Mouse (Mus musculus) brain, embryonic 18.5 days (tissue): ENCODE data around the gene Parl.

Experiments
- DNase-seq: peaks from one replicate; pipeline ENCODE4 v3.0.0-alpha.2; 2012; ENCODE audit warnings: low read depth, low spot score

Parl gene

DNA sequence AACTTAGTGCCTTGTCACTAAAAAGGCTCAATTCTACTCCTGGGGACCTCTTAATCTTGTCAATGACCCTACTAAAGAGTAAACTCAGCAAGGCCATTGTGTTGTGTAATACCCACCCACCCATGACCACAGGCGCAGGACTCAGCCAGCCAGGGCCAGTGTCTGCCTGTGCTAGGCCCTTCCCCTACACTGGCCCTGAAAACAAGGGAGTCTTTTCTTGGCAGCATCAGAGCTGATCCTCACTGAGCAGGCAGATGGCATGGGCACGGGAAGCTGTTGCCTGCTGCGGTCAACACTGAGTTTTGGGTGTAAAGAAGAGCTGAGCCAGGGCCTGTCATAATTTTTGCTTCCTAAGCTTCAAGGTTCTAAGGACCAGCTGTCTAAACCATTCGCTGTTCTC is 64.8 kb downstream of the Parl start:
- no peak for DNase-seq

DNA sequence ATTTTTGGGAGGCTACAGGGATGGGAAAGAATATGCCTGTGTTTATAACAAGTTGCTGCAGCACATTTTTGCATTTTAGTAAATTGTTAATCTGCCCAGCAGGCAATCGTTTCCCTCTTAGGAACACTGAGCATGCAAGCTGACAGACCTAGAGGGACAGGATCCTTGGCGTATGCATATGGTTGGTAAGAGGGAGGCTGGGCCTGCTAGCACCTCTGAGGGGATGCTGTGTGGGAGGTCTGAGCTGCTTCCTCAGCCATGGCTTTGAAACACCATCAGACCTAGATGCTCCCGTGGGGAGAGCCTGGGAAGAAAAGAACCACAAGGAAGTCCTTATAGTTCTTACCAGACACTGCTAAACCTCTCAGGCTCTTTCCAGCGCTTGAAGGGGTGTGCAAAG is 67.8 kb downstream of the Parl start:
- DNase-seq = no peak
